Mouse (Mus musculus) cerebellum, adult 2 months (tissue): ENCODE measurements around the gene Apbb1.

Experiments
- CTCF ChIP-seq: fragments of 200-500 bp; IDR thresholded peaks from 2 replicates; pipeline ENCODE4 v1.5.1; 2011; ENCODE audit warnings: low read depth, mild to moderate bottlenecking, control low read depth, low read length, moderate library complexity, borderline replicate concordance; ENCODE audit not compliant: insufficient read depth
- POLR2A ChIP-seq: fragments of 200-500 bp; IDR thresholded peaks from 2 replicates; pipeline ENCODE4 v1.6.1; 2011; ENCODE audit warnings: low read length, control low read depth, borderline replicate concordance; ENCODE audit not compliant: insufficient read depth

GRCm38 (mm10) chr7:105514561-105514960, 66.9 kb downstream of the Apbb1 start:
- TF ChIP-seq CTCF: no peak
- no peak for TF ChIP-seq POLR2A
